Mouse (Mus musculus): ENCODE results near the gene Mgat4b.

Gene Mgat4b

GRCm38 (mm10) chr11:50198916-50199315, 11.8 kb upstream of the Mgat4b start:
- DNase-seq (ENCODE audit: low spot score in 2 of 2): no peak

- no peak for DNase-seq (ENCODE audit: low spot score in 2 of 2)
Observed at GRCm38 (mm10) chr11:50200613-50201012, 10.1 kb upstream of the Mgat4b start.

- DNase-seq (ENCODE audit: low spot score in 2 of 2): no peak
Observed at GRCm38 (mm10) chr11:50201590-50201989, 9.1 kb upstream of the Mgat4b start.

GRCm38 (mm10) chr11:50203302-50203827, 7.3 kb upstream of the Mgat4b start:
- no peak for DNase-seq (ENCODE audit: low spot score in 2 of 2)

DNA sequence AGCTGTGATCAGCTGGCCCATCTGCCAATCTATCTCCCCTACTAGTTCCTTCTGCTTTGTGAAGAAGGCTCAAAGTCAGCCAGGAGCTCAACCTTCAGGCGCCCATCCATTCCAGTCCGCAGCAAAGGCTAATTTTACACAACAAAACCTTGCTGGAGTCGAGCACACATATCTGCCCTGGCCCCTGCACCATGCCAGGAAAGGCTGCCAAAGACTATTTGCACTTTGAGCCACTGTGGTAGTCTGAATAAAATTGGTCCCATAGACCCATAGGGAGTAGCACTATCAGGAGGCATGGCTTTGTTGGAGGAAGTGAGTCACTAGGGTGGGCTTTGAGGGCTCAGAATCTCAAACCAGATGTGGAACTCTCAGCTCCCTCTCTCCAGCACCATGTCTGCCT, 5.3 kb upstream of the Mgat4b start:
- DNase-seq (ENCODE audit: low spot score in 2 of 2): no peak

GRCm38 (mm10) chr11:50206037-50206436, 4.7 kb upstream of the Mgat4b start:
- DNase-seq (ENCODE audit: low spot score in 2 of 2): no peak

- no peak for DNase-seq (ENCODE audit: low spot score in 2 of 2)
Observed at GRCm38 (mm10) chr11:50207344-50207743, 3.3 kb upstream of the Mgat4b start.

GRCm38 (mm10) chr11:50208039-50208438, 2.7 kb upstream of the Mgat4b start:
- DNase-seq (ENCODE audit: low spot score in 2 of 2): no peak

GRCm38 (mm10) chr11:50210101-50210504, 587 bp upstream of the Mgat4b start:
- peak; percentile 78 to 83 for DNase-seq (ENCODE audit: low spot score in 2 of 2)

DNA sequence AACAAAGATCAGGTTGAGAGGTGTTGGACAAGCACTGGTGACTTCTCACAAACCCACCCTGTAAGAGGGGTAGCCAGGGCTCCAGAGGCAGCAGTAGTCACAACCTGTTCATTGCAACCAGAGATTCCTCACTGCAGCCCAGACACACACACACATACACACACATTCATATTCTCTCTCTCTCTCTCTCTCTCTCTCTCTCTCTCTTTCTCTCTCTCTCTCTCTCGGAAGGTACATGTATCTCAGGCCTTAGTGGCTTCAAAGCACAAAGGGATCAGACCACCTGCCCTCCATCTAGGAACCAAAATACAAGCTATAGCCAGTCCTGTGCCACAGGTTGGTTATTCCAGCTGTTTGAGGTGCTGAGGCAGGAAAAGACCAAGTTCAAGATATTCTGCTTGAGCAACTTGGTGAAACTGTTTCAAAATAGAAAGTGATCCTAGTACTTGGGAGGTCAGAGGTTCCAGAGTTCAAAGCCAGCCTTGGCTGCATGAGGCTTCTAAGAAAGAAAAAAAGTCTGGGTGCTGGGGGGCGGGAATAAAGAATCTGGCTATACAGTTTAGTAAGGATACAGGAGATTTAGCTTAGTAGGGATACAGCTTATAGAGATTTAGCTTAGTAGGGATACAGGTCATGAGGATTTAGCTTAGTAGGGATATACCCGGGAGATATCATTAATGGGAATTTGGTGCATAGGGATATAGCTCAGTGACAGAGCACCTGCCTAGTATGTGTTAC, 801 bp downstream of the Mgat4b start:
- no peak for DNase-seq (ENCODE audit: low spot score in 2 of 2)

DNA sequence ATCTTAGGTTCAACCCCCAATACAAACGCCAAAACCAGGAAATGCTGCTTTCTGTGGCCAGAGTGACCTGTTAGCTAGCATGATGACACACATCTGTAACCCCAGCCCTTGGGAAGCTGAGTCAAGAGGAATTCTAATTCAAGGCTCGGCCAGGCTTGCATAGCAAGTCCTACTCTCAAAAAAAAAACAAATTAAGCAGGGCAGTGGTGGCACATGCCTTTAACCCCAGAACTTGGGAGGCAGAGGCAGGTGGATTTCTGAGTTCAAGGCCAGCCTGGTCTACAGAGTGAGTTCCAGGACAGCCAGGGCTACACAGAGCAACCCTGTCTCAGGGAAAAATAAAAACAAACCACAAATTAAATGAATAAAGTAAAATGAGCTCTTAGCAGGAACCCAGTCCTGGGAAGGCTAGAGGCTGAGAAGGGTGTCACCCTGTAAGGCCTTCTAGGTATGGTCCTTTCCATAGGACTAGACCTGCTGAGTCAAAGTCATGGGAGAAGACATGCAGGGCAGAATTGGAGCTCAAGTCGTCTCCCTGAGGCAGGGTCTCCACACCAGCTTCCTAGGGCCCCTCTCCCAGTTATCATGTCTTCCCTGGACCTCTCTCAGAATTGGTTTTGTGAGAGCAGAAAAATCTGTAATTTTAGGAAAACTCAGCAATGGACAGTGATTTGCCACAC, 1.5 kb downstream of the Mgat4b start:
- no peak for DNase-seq (ENCODE audit: low spot score in 2 of 2)

GRCm38 (mm10) chr11:50212848-50213758, 2.4 kb downstream of the Mgat4b start:
- no peak for DNase-seq (ENCODE audit: low spot score in 2 of 2)

GRCm38 (mm10) chr11:50214631-50215030, 3.9 kb downstream of the Mgat4b start:
- no peak for DNase-seq (ENCODE audit: low spot score in 2 of 2)

DNA sequence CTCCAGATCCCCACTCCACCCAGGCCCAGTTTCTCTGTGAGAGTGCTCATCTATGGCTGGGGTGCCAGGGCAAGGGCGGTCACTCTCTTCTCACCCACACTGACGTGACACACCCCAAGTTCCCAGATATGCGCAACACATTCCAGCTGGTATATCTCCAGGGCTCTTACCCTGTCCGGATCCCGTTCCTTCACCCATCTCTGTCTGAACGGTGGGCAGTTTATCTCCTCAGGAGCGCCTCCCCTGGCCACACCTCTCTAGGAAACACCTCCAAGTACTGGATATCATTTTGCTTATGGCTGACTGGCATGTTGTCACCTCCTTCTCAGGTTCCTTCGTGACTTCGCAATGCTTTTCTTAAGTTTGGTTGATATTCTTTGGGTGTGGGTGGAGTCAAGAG, 4.9 kb downstream of the Mgat4b start:
- DNase-seq (ENCODE audit: low spot score in 2 of 2): no peak

DNA sequence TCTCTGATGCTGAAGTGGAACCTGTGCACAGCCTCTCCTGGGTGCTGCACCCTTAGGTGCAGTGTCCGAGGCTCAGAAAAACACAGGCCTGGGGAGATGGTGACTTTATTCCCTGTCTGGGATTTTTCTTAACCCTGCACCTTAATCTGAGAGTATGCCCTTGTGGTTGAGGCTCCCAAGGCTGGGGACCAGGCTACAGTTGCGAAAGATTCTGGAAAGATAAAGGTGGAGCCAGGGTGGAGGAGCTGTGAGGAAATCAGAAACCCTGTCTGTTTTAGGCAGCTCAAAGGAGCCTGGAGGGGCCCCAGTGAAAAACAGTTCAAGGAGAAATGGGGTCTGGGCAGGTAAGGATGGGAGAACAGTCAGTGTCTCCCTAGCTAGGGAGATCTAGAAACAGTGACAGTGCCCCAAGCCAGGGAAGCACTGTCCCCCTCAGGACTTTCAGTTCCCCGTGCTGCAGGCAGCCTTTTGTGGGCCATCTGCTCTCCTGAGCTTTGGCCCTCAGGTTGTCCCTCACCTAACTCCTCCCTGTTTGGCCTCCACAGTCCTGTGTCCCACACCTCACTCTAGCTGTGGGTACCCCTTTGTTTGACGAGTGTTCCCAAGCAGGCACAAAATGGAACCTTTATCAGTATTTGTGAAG, 6.2 kb downstream of the Mgat4b start:
- no peak for DNase-seq (ENCODE audit: low spot score in 2 of 2)

DNA sequence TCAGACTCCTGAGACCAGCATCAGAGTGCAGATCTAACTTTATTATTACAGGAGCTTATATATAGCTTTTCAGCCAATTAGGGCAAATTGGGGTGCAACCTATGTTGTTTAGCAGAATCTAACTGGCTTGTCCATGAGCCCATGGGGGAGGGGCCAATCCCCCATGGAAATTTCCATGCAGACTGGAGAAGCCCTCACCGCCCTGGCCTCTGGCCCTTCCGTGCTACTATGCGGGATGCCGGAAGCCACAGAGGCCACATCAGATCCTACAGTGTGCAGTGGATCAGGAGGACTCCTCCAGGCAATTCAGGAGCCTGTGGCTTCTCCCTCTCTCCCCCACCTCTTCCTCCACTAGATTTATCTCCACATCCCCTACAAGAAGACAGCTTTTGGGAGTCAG, 7.1 kb downstream of the Mgat4b start:
- no peak for DNase-seq (ENCODE audit: low spot score in 2 of 2)

DNA sequence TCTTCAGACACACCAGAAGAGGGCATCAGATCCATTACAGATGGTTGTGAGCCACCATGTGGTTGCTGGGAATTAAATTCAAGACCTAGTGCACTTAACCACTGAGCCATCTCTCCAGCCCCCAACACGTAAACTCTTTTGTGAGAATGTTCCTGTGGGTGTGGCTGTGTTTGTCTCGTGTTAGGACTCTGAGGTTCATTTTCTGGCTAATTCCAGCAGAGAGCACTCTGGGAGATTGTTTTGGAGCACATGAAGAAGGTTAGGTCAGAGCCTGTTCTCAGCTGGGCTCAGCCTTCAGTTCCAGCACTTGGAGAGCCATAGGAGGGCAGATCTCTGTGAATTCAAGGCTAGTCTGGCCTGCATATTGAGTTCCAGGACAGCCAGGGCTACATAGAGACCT, 9.1 kb downstream of the Mgat4b start:
- no peak for DNase-seq (ENCODE audit: low spot score in 2 of 2)

GRCm38 (mm10) chr11:50222559-50223276, 12.0 kb downstream of the Mgat4b start:
- DNase-seq (ENCODE audit: low spot score in 2 of 2): no peak

GRCm38 (mm10) chr11:50223783-50224662, 13.3 kb downstream of the Mgat4b start:
- no peak for DNase-seq (ENCODE audit: low spot score in 2 of 2)
